Mouse (Mus musculus): ENCODE data around the gene Gm26566.

The Gm26566 gene

DNA sequence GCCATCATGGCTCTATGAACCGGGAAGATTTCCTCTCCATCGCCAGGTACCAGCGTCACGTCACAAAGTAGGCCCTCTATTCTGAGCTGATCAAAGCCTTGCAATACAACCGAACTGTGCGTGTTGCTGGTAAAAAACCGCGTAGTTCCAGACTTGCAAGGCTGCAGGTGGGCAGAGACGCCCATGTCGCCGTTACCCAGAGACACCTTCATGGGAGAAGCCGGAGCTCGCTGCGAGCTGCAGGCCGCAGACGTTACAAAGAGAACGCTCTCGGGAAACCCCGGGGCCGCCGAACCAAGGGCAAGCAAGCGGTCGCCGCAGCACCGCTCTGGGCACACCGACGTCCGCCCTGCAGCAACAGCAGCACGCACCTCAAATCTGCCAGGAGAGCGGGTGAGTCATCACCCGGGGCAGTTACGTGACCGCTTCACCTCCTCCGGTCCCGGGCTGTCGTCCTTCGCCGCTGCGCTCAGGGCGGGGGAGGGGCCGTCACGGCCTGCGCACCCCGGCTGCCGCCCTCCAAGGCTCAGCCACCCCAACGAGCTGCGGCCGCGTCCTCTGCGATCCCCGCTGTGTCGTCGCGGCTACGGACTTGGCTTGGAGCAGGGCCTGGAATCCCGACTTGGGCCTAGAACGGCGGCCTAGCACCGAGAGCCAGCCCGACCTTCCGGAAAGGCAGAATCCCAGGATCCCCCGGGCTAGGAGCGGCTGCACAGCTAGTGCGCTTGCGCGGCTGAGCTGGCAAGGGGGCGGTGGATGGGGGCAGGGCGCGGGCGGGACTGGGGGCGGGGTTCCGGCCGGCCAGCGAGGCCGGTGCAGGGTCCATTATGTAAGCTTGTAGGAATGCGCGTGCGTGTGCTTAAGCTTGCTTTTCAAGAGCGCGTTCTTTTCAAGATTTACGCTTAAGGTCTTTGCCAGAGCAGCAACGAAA is at the start of gene Gm26566, which contains the start of gene Klhl9:
Gene Gm26566, plus strand, starts transcription at position 15 of the 931 bp plus-strand sequence.
Gene Klhl9, minus strand, starts transcription at position 675 of the 931 bp plus-strand sequence.
- in situ Hi-C loops (cut with MboI; ENCODE audit: unreplicated experiment in 2 of 2), result loop anchor here in 1 of 2 experiments (25.0 kb wide), 3 partner anchors 415 to 790 kb away; partner anchors contain the start of genes Cdkn2a and Mtap

DNA sequence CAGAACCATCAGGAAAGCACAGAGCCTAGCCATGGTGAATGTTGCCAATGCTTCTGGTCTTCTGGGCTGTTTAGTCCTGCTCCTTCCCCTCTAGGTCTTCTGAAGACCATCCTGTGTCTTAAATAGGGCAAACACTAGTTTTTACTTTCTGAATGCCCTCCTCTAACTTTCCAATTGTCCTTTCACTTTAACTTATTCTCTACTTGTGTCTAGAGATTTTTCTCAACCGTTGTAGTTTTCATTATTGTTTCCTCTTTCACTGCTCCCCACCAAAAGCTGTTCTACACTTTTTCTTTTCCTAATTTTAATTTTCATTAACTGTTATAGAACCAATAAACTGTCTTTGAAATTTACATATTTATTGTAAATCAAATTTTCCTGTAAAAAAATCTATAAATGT is 44.8 kb upstream of the Gm26566 start, which contains the start of gene Ifna16:
Gene Ifna16, minus strand, starts transcription at position 101 of the 400 bp plus-strand sequence.
- in situ Hi-C loops (cut with MboI; ENCODE audit: unreplicated experiment in 2 of 2), result loop anchor here (25.0 kb wide), 1 partner anchor 135 kb away; the partner anchor contains the start of genes Gm13287 (in 2 of the 2), Gm13288 (in 2 of the 2), Ifna11 (in 2 of the 2) and Ifna7 (in 2 of the 2)

DNA sequence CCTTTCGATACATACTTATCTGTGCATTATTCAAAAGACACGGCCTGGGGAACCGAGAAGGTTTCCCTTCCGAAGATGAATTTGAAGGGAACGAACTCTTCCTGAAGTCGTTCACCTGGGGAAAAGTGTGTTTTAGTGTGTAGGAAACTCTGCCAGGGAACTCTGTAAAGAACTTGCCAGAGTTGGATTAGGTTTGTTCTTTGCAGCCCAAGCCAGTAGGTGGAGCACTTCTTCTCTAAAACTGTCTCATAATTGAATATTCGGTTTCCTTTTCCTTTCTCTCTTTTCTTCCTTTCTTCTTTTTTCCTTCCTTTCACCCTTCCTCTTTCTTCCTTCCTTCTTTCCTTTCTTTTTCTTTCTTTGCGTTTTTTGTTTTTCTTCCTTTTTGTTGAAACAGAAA is 41.2 kb upstream of the Gm26566 start:
- in situ Hi-C loops (cut with MboI; ENCODE audit: unreplicated experiment in 2 of 2), result loop anchor here (25.0 kb wide), 1 partner anchor 132 kb away; the partner anchor contains the start of genes Gm13287 (in 2 of the 2), Gm13288 (in 2 of the 2), Ifna11 (in 2 of the 2) and Ifna7 (in 2 of the 2)

DNA sequence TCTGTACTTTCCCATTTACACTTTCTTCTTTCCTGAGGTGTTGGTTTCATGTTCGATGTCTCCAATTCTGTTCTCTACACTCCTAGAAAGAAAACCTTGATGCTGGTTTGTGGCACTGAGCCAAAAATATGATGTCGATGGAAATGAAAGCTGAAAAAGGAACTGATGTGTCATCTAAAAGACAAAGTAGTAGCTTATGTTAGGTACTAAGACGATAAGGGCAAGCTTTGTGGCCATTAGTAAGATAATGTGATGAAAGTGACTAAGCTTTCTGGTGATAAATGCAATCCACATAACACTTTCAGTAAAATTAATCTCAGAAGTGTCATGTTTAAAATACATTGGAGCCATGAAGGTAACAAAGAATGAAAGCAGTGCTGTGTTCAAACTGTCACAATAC is 40.3 kb upstream of the Gm26566 start:
- in situ Hi-C loops (cut with MboI; ENCODE audit: unreplicated experiment in 2 of 2), result loop anchor here (25.0 kb wide), 1 partner anchor 131 kb away; the partner anchor contains the start of genes Gm13287 (in 2 of the 2), Gm13288 (in 2 of the 2), Ifna11 (in 2 of the 2) and Ifna7 (in 2 of the 2)

DNA sequence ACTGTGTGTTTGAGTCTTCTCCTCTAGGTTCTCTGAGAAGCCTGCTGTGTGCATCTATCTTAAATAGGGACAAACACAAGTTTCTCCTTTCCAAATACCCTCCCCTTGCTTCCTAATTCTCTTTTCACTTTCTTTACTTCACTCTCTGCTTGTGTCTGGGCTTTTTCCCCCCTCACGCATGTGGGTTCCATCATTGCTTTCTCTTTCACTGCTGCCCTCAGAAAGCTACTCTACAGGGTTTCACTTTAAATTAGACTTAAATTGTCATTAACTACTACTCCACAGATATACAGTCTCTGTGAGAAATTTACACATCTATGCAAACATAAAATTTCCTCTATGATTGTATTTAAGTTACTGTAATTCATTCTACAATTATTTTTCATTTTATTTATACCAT is 37.8 kb upstream of the Gm26566 start, which contains the start of gene Ifna2:
Gene Ifna2, minus strand, starts transcription at position 101 of the 400 bp plus-strand sequence.
- in situ Hi-C loops (cut with MboI; ENCODE audit: unreplicated experiment in 2 of 2), result loop anchor here (25.0 kb wide), 1 partner anchor 128 kb away; the partner anchor contains the start of genes Gm13287 (in 2 of the 2), Gm13288 (in 2 of the 2), Ifna11 (in 2 of the 2) and Ifna7 (in 2 of the 2)

DNA sequence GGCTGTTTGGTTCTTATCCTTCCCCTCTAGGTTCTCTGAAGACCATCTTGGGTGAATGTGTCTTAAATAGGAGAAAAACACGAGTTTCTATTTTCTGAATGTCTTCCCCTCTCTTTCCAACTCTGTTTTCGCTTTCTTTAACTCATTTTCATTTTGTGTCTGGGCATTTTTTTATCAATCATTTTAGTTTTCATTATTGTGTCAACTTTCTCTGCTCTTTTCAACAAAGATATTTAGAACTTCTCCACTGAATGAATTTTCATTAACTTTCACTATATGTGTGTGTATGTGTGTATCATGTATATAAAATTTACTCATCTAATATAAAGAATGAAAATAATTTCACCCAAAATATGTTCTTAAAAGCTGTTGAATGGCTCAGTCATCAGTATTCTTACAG is 30.3 kb upstream of the Gm26566 start, which contains the start of gene Ifnab:
Gene Ifnab, minus strand, starts transcription at position 101 of the 400 bp plus-strand sequence.
- in situ Hi-C loops (cut with MboI; ENCODE audit: unreplicated experiment in 2 of 2), result loop anchor here (5.0 to 25.0 kb wide), 2 partner anchors 36 to 121 kb away; partner anchors contain the start of genes Gm13287 (in 2 of the 2), Gm13288 (in 2 of the 2), Ifna11 (in 2 of the 2) and Ifna7 (in 2 of the 2)

DNA sequence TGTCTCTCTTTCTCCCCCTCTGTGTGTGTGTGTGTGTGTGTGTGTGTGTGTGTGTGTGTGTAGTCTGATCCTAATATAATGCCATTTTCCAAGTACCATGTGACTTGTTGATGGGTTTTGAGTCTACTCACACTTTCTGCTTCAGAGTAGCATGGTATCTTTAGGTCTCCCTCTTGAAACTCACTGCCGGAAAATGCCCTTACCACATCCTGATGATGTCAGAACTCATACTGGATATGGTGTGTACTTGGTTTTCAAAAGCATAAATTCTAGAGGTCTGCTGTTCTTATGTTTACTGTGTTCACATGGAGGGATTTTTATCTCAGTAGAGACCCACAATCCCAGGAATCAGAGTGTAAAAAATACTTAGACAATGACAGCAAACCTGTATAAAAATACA is 29.1 kb upstream of the Gm26566 start:
- in situ Hi-C loops (cut with MboI; ENCODE audit: unreplicated experiment in 2 of 2), result loop anchor here (5.0 to 25.0 kb wide), 2 partner anchors 35 to 120 kb away; partner anchors contain the start of genes Gm13287 (in 2 of the 2), Gm13288 (in 2 of the 2), Ifna11 (in 2 of the 2) and Ifna7 (in 2 of the 2)

DNA sequence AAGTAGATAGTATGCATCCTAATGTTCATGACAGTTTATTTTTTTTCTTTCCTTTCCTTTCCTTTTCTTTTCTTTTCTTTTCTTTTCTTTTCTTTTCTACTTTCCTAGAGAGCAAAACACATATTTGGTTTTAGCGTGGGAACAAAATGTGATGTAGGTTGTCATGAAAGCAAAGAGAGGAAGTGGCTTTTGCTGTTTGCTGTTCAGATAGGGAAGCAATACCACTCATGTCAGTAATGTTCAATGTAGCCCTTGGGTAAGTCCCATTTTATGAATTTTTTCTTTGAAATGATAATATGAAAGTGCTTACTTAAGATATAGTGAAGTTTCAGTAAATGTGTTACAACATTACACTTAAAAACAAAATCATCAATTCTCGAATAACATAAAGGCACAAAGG is 28.2 kb upstream of the Gm26566 start:
- in situ Hi-C loops (cut with MboI; ENCODE audit: unreplicated experiment in 2 of 2), result loop anchor here (5.0 to 25.0 kb wide), 2 partner anchors 34 to 119 kb away; partner anchors contain the start of genes Gm13287 (in 2 of the 2), Gm13288 (in 2 of the 2), Ifna11 (in 2 of the 2) and Ifna7 (in 2 of the 2)

DNA sequence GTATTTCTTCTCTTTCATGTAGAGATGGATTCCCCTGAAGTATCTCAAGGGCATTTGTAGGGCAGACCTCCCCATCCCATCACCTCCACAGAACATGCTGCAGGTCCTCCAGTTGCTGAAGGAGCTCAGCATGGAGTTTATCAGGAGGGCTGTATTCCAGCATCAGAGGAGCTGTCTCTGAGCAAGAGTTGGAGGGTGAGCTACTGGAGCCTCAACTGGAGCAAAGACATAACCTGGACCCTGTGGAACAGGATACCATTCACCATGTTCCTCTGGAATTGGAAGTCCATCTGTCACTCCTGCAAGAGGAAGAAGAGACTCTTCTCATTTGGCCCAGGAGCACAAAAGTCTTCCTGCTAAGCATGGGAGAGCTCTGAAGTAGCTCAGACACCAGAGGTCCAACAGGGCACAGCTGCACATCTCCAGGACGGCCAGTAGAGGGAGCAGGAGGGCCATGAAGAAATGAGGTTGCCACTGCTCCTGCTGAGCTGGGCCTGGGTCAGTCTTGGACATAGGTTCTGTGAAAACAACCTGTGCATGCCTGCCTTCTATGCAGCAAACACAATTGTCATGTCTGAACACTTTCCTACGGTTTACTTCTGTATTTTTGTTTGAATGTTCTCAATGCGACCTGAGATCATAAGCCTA is 25.2 kb upstream of the Gm26566 start:
- in situ Hi-C loops (cut with MboI; ENCODE audit: unreplicated experiment in 2 of 2), result loop anchor here (25.0 kb wide), 1 partner anchor 116 kb away; the partner anchor contains the start of genes Gm13287 (in 2 of the 2), Gm13288 (in 2 of the 2), Ifna11 (in 2 of the 2) and Ifna7 (in 2 of the 2)

DNA sequence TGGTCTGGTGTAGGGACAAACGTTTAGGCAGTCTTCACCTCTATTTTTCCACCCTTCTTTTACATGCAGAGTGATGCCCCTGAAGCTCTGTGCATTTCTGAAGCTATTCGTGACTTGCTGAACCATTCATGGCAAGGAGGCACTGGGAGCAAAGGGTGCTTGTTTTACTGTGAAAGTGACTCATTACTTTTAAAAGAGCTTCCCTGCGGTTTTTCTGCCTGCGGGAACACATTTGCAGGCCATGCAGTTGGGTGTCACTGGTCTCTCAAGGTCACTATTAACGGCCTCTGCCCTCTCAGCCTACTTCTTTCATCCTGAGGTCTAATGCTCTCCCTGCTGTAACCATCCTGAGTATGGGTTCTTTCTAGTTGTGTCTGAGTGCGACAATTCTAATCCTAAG is 24.5 kb upstream of the Gm26566 start:
- in situ Hi-C loops (cut with MboI; ENCODE audit: unreplicated experiment in 2 of 2), result loop anchor here (25.0 kb wide), 1 partner anchor 115 kb away; the partner anchor contains the start of genes Gm13287 (in 2 of the 2), Gm13288 (in 2 of the 2), Ifna11 (in 2 of the 2) and Ifna7 (in 2 of the 2)

DNA sequence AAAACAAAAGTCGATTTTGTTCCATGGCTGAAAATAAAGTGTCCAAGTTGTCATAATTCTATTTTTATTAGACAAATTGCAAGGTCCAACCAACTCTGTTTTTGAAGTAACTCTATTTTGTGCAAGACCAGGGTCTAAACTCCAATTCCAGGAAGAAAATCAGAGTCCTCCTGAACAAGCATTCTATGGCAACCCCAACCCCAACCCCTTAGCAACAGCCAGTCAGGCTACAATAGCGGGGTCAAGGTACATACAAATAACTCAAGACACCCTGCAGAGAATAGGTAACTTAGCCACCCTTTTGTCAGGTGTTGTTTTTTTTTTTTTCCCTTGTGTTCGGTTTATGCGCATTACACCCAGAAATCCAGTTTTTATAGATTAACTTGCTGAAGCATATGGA is 23.9 kb upstream of the Gm26566 start:
- in situ Hi-C loops (cut with MboI; ENCODE audit: unreplicated experiment in 2 of 2), result loop anchor here (25.0 kb wide), 1 partner anchor 115 kb away; the partner anchor contains the start of genes Gm13287 (in 2 of the 2), Gm13288 (in 2 of the 2), Ifna11 (in 2 of the 2) and Ifna7 (in 2 of the 2)

DNA sequence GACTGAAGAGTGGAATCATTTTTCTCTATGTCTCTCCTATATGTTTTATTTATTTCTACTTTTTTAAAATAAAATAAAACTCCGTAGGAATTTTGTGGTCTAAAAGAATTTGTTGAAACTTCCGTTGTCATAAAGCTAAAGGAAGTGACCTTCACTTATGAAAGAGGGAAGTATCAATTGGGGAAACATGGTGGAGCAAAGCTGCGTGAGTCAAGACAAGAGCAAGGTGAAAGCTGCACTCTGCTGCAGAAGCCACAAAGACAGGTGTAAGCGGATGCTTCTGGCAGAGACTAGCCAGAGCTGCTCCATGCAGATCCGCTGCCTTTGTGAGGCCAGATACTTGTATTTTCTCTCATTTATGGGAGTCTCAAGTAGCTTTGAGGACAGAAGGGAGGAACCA is 22.8 kb upstream of the Gm26566 start:
- in situ Hi-C loops (cut with MboI; ENCODE audit: unreplicated experiment in 2 of 2), result loop anchor here (25.0 kb wide), 1 partner anchor 114 kb away; the partner anchor contains the start of genes Gm13287 (in 2 of the 2), Gm13288 (in 2 of the 2), Ifna11 (in 2 of the 2) and Ifna7 (in 2 of the 2)

DNA sequence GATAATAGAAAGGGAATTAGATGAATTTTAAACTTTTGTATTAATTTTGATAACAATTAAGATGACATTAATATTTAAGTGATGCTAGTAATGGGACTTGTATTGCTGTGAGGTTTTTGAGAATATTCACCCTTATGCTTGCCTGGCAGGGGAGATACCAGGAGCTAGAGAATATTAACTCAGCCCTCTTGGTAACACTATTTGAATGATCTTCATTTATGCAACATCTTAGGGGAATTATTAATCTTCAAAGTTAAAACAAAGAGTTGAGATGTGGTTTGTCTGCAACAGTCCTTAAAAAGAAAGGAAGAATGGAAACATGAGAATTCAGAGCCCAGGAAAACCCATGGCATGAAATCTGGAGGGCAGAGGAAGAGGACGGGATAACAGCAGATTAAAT is 22.3 kb upstream of the Gm26566 start:
- in situ Hi-C loops (cut with MboI; ENCODE audit: unreplicated experiment in 2 of 2), result loop anchor here (25.0 kb wide), 1 partner anchor 113 kb away; the partner anchor contains the start of genes Gm13287 (in 2 of the 2), Gm13288 (in 2 of the 2), Ifna11 (in 2 of the 2) and Ifna7 (in 2 of the 2)

DNA sequence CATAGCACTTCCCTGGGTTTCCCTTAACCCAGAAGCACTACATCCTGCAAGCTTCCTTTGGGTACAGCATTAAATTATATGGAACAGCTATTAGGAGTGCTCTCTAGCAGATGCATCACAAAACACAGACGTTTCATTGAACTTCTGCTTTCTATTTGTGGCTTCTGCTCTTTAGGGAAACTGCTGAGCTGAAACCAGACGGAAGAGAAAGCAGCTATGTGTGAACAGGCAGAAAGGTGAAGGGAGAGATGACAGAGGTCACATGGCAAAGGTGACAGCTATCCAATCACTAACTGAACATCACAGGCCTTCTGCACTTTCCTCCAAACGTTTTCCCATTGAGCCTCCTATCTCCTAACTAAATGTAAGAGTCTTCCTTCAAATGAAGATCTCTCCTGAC is 15.7 kb upstream of the Gm26566 start:
- in situ Hi-C loops (cut with MboI; ENCODE audit: unreplicated experiment in 2 of 2), result loop anchor here (10.0 to 25.0 kb wide), 4 partner anchors 159 to 806 kb away; partner anchors contain the start of genes Cdkn2a (in 1 of the 2) and Mtap (in 1 of the 2)

DNA sequence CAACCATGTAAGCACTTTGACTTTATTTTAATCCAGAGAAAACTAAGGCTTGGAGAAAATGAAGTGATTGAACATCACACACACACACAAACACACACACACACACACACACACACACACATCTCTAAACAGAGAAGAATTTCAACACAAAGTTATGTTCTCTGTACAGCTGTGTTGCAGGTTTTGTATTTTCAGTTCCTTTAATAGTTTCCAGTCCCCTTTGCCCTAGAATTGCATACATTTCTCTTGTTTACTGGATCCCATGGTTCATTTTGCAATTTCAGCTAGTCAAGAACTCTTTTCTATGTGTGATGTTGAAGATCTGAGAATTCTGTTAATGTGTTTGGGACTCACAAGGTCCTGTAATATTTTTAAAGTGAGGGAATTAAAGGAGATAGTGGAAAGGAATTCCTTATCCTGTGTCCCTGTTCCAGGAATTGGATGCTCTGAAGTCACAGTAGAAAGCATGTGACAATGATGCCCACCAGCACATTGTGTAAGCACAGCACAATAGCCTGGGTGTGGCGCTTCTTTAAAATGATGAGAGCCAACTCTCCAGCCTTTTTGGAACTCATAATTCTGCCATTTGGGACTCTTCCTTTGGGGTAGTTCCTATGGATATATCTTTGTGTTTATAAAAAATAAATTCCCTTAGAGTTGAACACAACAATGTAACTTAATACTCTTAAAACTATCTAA is 14.3 kb upstream of the Gm26566 start:
- in situ Hi-C loops (cut with MboI; ENCODE audit: unreplicated experiment in 2 of 2), result loop anchor here (10.0 to 25.0 kb wide), 4 partner anchors 158 to 805 kb away; partner anchors contain the start of genes Cdkn2a (in 1 of the 2) and Mtap (in 1 of the 2)

DNA sequence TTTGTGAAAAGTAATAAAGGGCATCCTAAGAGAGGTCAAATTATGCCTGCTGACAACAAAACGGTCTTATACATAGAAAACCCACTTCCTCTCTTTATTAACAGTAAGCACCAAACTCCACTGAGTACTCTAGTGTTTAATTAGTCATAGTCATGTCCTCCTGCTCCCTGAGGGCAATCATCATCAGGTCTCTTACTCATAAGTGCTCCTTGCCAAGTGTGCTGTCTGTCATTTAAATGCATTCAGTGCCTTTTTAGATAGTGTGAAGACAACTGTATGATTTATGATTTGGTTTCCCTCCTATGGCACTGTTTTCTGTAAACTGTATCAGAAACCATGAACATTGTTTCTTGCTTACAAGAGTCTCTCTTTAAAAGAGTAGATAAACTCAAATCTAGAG is 7.3 kb upstream of the Gm26566 start:
- in situ Hi-C loops (cut with MboI; ENCODE audit: unreplicated experiment in 2 of 2), result loop anchor here in 1 of 2 experiments (25.0 kb wide), 3 partner anchors 423 to 798 kb away; partner anchors contain the start of genes Cdkn2a and Mtap

DNA sequence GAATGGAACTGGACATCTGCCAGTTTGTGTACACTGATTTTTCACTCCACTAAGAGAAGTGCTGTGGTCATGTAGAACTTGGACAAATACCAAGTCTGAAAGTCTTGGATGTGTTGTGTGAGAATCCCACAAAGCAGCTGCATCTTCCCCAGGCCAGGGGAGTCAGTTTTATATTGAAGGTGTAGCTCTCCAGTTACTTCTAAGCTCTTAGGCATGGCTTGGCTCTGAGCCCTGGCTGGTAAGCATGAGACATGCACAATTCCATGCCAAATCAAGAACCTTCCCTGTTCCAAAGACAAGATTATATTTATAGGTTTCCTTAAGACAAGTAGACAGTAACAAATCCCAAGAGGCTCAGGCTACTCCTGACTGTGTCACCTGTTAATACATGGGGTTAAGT is 6.5 kb upstream of the Gm26566 start:
- in situ Hi-C loops (cut with MboI; ENCODE audit: unreplicated experiment in 2 of 2), result loop anchor here in 1 of 2 experiments (25.0 kb wide), 3 partner anchors 422 to 797 kb away; partner anchors contain the start of genes Cdkn2a and Mtap

DNA sequence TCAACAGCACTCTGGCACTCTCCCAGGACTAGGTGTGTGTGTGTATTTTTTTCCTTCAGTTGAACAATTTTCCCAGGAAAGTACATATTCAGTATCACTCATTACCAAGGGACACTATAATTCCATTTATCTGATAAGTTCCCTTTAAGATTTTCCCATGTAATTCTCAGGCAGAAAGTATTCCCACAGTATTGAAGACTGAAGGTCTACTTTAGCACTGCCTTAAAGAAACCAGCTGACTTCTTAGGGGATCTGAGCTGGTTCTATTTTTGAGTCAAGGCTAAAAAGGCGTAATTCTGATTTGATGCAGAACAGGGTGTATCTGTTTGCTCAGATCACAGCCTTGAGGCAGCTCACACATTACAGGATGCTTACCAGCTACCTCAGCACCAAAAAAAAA is 2.9 kb upstream of the Gm26566 start:
- in situ Hi-C loops (cut with MboI; ENCODE audit: unreplicated experiment in 2 of 2), result loop anchor here in 1 of 2 experiments (25.0 kb wide), 3 partner anchors 419 to 794 kb away; partner anchors contain the start of genes Cdkn2a and Mtap

Data from v-Abl transformed pro-B cells (cell line).